Mouse (Mus musculus): ENCODE data around the gene Scp2. TPM values are rescaled to one million over a fixed set of nuclear protein-coding genes. Genes with fewer than 3 reads are reported as not detected.
A peak's percentile ranks its signal among the peaks of the same experiment; 100 is the strongest.

The Scp2 gene
- polyA plus RNA-seq, 1 experiment from 2014 or later = 231 TPM

DNA sequence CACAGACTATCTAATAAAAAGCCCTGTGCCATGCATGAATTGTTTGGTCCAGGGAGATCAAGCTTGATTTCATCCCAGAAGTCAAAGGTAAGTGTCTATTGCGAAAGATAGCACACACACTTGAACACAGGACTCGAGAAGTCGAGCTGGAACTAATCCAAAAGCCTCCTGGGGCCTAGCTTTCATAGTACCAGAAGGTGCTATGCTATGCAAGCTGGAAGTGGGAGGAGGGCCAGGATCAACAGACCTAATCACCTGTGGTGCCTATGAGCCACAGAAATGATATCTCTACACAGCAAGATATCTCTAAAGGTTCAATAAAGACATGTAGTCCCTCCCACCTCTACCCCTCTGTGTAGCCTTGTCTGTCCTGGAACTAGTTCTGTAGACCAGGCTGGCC lies 72.7 kb downstream of the Scp2 start:
- H3K36me3 ChIP-seq (ENCODE audit: control insufficient read depth, insufficient read depth, low read length) = no peaks in the 10 kb centered on the region
- no peak overlapping the region for H3K27ac ChIP-seq (ENCODE audit: low read depth, low read length)
- 94% methylated on average over 3 of the region's 3 CpGs for WGBS
- no peaks in the 10 kb centered on the region for H3K9me3 ChIP-seq (ENCODE audit: control insufficient read depth, low read length)
- no peak overlapping the region for H3K4me2 ChIP-seq
- ATAC-seq (replicated peaks; ENCODE audit: low FRiP score) (no peak), DNase-seq (ENCODE audit: low spot score) (no peak)
- peaks cover 10% of the 10 kb centered on the region; the same call in 1 of the 2 replicates for H3K4me1 ChIP-seq (replicated peaks; ENCODE audit: control insufficient read depth, insufficient read depth, low read length)
- H3K9ac ChIP-seq (ENCODE audit: low read depth, low read length) = no peak overlapping the region
- no peaks in the 10 kb centered on the region for H3K27me3 ChIP-seq (replicated peaks; ENCODE audit: control insufficient read depth, insufficient read depth, low read length)
- no peak overlapping the region for H3K4me3 ChIP-seq (ENCODE audit: low read depth, low read length)

DNA sequence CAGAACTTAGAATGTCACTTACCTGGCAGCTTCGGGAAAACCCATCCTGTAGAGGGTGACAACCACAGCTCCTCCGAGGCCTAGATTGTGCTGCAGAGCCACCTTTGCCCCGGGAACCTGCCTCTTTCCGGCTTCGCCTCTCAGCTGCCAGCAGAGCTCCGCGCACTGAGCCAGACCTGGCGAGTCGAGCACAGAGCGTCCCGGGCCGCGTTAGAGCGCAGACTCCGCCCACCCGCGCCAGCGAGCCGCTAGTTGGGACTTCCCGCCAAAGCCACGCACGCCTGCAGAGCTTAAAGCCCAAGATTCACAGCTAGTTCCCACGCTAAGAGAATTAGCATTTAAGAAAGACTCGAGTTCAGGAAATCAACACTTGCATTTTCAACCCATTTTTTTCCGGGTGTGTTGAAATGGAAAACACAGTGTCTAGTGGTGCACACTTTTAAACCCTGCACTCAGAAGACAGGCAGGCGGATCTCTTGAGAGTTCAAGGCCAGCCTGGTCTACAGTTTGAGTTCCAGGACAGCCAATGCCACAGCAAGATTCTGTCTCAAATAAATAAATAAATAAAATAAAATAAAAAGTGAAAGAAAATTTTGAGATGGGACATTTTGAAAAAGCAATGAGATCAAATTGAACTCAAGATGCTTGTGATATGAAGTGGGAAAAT lies 73.4 kb downstream of the Scp2 start:
- H3K27me3 ChIP-seq (replicated peaks; ENCODE audit: control insufficient read depth, insufficient read depth, low read length) = no peaks in the 10 kb centered on the region
- no peaks in the 10 kb centered on the region for H3K36me3 ChIP-seq (ENCODE audit: control insufficient read depth, insufficient read depth, low read length)
- H3K4me2 ChIP-seq = peak overlapping the region; percentile 77
- 3% methylated on average over 26 of the region's 26 CpGs for WGBS
- peak overlapping the region; percentile 70 for H3K9ac ChIP-seq (ENCODE audit: low read depth, low read length)
- DNase-seq (ENCODE audit: low spot score) (peak; percentile 93), ATAC-seq (replicated peaks; ENCODE audit: low FRiP score) (peak; percentile 96)
- H3K4me3 ChIP-seq (ENCODE audit: low read depth, low read length) = peak overlapping the region; percentile 62
- 0 out of 2 replicates have a peak overlapping the region, but pooled peaks have one; percentile 10 for H3K27ac ChIP-seq (ENCODE audit: low read depth, low read length)
- peaks cover 10% of the 10 kb centered on the region; the same call in 1 of the 2 replicates for H3K4me1 ChIP-seq (replicated peaks; ENCODE audit: control insufficient read depth, insufficient read depth, low read length)
- no peaks in the 10 kb centered on the region for H3K9me3 ChIP-seq (ENCODE audit: control insufficient read depth, low read length)

DNA sequence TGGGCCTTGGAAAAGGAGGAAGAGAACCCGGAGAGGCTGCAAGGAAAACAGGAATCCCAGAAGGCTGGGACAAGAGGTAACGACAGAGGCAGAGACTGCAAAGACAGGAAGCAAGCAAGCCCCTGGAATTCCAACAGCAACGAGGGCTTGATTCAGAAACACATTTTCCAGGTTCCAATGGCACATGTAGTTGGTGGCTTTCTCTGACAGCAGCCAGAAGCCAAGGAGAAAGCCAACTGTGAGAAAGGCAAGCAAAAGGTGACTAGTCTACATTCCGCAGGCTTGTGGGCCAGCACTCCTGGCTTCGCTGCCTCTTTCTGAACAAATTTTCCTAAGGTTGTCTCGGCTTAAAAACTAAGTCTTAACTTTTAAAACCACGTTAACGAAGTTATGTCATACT lies 74.1 kb downstream of the Scp2 start:
- WGBS = 9% methylated on average over 8 of the region's 8 CpGs
- DNase-seq (ENCODE audit: low spot score) = no peak
- Histone ChIP-seq H3K27ac (ENCODE audit: low read depth, low read length) (0 out of 2 replicates have a peak overlapping the region, but pooled peaks have one; percentile 10), H3K4me3 (ENCODE audit: low read depth, low read length) (peak overlapping the region; percentile 62), H3K4me2 (peak overlapping the region; percentile 77), H3K9me3 (ENCODE audit: control insufficient read depth, low read length) (no peaks in the 10 kb centered on the region), H3K36me3 (ENCODE audit: control insufficient read depth, insufficient read depth, low read length) (peaks cover 4% of the 10 kb centered on the region; the same call in 1 of the 2 replicates), H3K4me1 (replicated peaks; ENCODE audit: control insufficient read depth, insufficient read depth, low read length) (peaks cover 10% of the 10 kb centered on the region; the same call in 1 of the 2 replicates), H3K9ac (ENCODE audit: low read depth, low read length) (peak overlapping the region; percentile 70), H3K27me3 (replicated peaks; ENCODE audit: control insufficient read depth, insufficient read depth, low read length) (no peaks in the 10 kb centered on the region)
- ATAC-seq (replicated peaks; ENCODE audit: low FRiP score) = no peak

DNA sequence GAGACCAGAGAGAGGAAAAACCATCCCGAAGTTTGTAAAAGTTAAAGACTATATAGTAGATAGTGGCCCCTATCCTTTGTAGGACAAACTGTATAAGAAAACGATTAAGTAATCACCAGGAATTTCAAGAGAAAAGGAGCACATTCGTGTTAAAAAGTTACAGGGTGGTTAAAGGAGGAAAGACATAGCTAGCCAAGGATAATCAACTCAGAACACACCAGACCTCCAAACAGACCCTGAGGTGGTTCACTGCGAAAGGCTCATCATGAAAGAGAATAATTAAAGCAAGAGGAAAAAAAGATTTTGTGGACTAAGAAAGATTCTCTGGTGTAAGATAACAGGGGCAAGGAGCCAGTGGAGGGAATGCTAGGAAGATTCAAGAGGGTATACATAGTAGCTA lies 74.5 kb downstream of the Scp2 start:
- peaks cover 4% of the 10 kb centered on the region; the same call in 1 of the 2 replicates for H3K36me3 ChIP-seq (ENCODE audit: control insufficient read depth, insufficient read depth, low read length)
- peak overlapping the region; percentile 70 for H3K9ac ChIP-seq (ENCODE audit: low read depth, low read length)
- DNase-seq (ENCODE audit: low spot score) (no peak), ATAC-seq (replicated peaks; ENCODE audit: low FRiP score) (no peak)
- H3K27me3 ChIP-seq (replicated peaks; ENCODE audit: control insufficient read depth, insufficient read depth, low read length) = no peaks in the 10 kb centered on the region
- no peak overlapping the region for H3K27ac ChIP-seq (ENCODE audit: low read depth, low read length)
- H3K9me3 ChIP-seq (ENCODE audit: control insufficient read depth, low read length) = no peaks in the 10 kb centered on the region
- peaks cover 10% of the 10 kb centered on the region; the same call in 1 of the 2 replicates for H3K4me1 ChIP-seq (replicated peaks; ENCODE audit: control insufficient read depth, insufficient read depth, low read length)
- peak overlapping the region; percentile 62 for H3K4me3 ChIP-seq (ENCODE audit: low read depth, low read length)
- WGBS = 64% methylated on average over 4 of the region's 4 CpGs
- H3K4me2 ChIP-seq = peak overlapping the region; percentile 77

DNA sequence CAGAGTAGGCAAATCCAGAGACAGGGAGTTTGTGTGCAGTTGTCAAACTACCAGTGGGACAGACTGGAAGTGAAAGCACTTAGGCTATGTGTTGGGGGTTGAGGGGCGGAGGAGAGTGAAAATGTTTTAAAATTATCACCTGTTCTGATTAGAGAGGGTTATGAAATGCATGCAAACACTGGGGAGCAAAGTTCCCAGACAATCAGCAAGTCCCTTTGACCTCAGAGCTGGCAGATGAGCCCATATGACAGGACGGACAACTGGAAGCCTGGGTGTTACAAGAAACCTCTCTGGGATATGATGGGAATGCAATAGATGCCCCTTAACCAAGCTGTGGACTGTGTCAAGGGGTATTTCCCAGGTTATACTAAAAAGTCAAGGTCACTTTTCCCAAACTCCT lies 76.7 kb downstream of the Scp2 start:
- Histone ChIP-seq H3K4me3 (ENCODE audit: low read depth, low read length) (no peak overlapping the region), H3K27ac (ENCODE audit: low read depth, low read length) (no peak overlapping the region), H3K27me3 (replicated peaks; ENCODE audit: control insufficient read depth, insufficient read depth, low read length) (no peaks in the 10 kb centered on the region), H3K4me2 (peak overlapping the region; percentile 24), H3K9ac (ENCODE audit: low read depth, low read length) (no peak overlapping the region), H3K4me1 (replicated peaks; ENCODE audit: control insufficient read depth, insufficient read depth, low read length) (peaks cover 10% of the 10 kb centered on the region; the same call in 1 of the 2 replicates), H3K36me3 (ENCODE audit: control insufficient read depth, insufficient read depth, low read length) (peaks cover 6% of the 10 kb centered on the region; the same call in 1 of the 2 replicates), H3K9me3 (ENCODE audit: control insufficient read depth, low read length) (no peaks in the 10 kb centered on the region)
- ATAC-seq (replicated peaks; ENCODE audit: low FRiP score) (no peak), DNase-seq (ENCODE audit: low spot score) (no peak)
- 85% methylated on average over 2 of the region's 2 CpGs for WGBS

DNA sequence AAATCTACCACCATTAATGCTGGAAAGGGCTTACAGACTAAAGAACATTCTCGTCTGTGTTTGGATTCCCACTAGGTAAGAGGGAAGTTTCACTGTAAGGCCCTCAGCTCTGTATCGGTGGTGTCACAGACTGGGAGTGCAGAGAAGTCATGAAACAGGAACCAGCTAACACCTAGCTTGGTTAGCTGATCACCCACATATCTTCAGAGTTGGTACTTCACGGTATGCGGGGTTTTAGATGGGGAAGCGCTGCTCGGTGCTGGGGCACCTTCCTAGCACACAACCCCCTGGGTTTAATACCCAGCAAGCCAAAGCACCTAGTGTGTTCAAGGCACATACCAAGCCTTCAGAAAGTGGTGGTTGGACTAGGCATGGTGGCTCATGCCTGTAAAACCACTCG lies 77.5 kb downstream of the Scp2 start:
- no peak for ATAC-seq (replicated peaks; ENCODE audit: low FRiP score)
- Histone ChIP-seq H3K36me3 (ENCODE audit: control insufficient read depth, insufficient read depth, low read length) (peaks cover 15% of the 10 kb centered on the region), H3K9ac (ENCODE audit: low read depth, low read length) (no peak overlapping the region), H3K9me3 (ENCODE audit: control insufficient read depth, low read length) (no peaks in the 10 kb centered on the region), H3K27ac (ENCODE audit: low read depth, low read length) (peak overlapping the region; percentile 32; the same call in 1 of the 2 replicates), H3K4me3 (ENCODE audit: low read depth, low read length) (no peak overlapping the region), H3K4me1 (replicated peaks; ENCODE audit: control insufficient read depth, insufficient read depth, low read length) (peaks cover 10% of the 10 kb centered on the region; the same call in 1 of the 2 replicates), H3K27me3 (replicated peaks; ENCODE audit: control insufficient read depth, insufficient read depth, low read length) (no peaks in the 10 kb centered on the region), H3K4me2 (no peak overlapping the region; the same call in 1 of the 2 replicates)
- WGBS = 83% methylated on average over 7 of the region's 7 CpGs
- DNase-seq (ENCODE audit: low spot score) = no peak

DNA sequence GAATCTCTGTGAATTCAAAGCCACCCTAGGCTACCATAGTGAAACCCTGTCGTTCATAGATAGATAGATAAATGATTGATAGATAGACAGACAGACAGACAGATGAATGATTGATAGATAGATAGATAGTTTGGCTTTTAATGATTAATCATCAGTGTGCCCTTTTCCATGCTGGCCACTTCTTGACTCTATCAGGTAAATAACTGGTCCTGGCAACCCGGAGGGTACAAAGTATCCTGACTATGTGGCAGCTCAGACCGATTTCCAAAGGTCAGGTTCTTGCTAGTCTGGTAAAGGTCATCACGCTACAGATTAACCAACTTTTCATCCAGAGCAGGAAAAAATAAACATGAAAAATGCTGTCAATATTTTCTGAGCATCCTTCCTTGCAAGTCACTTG lies 78.2 kb downstream of the Scp2 start:
- Histone ChIP-seq H3K4me3 (ENCODE audit: low read depth, low read length) (no peak overlapping the region), H3K27me3 (replicated peaks; ENCODE audit: control insufficient read depth, insufficient read depth, low read length) (no peaks in the 10 kb centered on the region), H3K27ac (ENCODE audit: low read depth, low read length) (0 out of 2 replicates have a peak overlapping the region, but pooled peaks have one; percentile 15), H3K9ac (ENCODE audit: low read depth, low read length) (no peak overlapping the region), H3K9me3 (ENCODE audit: control insufficient read depth, low read length) (no peaks in the 10 kb centered on the region), H3K4me2 (no peak overlapping the region), H3K4me1 (replicated peaks; ENCODE audit: control insufficient read depth, insufficient read depth, low read length) (peaks cover 10% of the 10 kb centered on the region; the same call in 1 of the 2 replicates), H3K36me3 (ENCODE audit: control insufficient read depth, insufficient read depth, low read length) (peaks cover 17% of the 10 kb centered on the region)
- ATAC-seq (replicated peaks; ENCODE audit: low FRiP score) (no peak), DNase-seq (ENCODE audit: low spot score) (no peak)
- 75% methylated on average over 4 of the region's 4 CpGs for WGBS

DNA sequence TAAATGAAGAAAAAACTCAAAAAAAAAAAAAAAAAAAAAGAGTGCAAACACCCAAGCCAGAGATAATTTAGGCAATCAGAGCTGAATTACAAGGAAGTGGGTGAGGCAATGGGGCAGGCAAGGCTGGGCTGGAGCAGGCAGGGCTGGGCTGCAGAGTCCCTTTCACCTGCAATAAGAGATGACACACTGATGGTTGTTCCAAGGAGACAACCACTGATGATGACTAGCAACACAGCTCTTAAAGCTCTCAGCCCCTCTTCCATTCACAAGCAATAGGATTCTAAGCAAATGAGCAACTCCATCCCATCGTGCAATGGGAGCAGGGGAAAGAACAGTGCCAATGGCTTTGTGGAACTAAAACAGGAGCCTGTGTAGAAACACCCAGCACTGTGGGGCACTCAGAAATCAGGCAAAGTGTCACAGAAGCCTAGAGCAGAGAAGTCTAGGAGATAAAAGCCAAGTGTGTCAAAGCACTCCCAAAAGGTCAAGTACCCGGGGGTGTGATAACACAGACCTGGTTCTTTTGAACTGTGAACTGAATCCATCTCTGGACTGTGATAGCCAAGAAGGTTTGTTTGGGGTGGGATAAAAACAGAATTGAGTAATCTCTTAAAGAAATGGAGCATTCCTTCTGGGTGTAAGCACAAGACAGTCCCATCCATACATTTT lies 79.5 kb downstream of the Scp2 start:
- no peak for DNase-seq (ENCODE audit: low spot score)
- Histone ChIP-seq H3K4me3 (ENCODE audit: low read depth, low read length) (no peak overlapping the region), H3K36me3 (ENCODE audit: control insufficient read depth, insufficient read depth, low read length) (peaks cover 18% of the 10 kb centered on the region)

More for the DNA sequence above, 79.5 kb downstream of the Scp2 start:
- no peaks in the 10 kb centered on the region for H3K27me3 ChIP-seq (replicated peaks; ENCODE audit: control insufficient read depth, insufficient read depth, low read length)
- H3K9me3 ChIP-seq (ENCODE audit: control insufficient read depth, low read length) = no peaks in the 10 kb centered on the region
- ATAC-seq (replicated peaks; ENCODE audit: low FRiP score) = no peak
- 79% methylated on average over 2 of the region's 2 CpGs for WGBS
- H3K27ac ChIP-seq (ENCODE audit: low read depth, low read length) = no peak overlapping the region
- peaks cover 10% of the 10 kb centered on the region; the same call in 1 of the 2 replicates for H3K4me1 ChIP-seq (replicated peaks; ENCODE audit: control insufficient read depth, insufficient read depth, low read length)
- H3K9ac ChIP-seq (ENCODE audit: low read depth, low read length) = no peak overlapping the region
- H3K4me2 ChIP-seq = no peak overlapping the region
